Mouse (Mus musculus) testis, postnatal 14 days (tissue): ENCODE measurements around the gene Ndufb11.

Experiments
- DNase-seq: peaks from one replicate; pipeline ENCODE4 v3.0.0; 2021; ENCODE audit warnings: low spot score

Gene Ndufb11

GRCm38 (mm10) chrX:20617176-20617902 lies at the start of gene Ndufb11, which contains the start of gene Rbm10:
Gene Ndufb11, minus strand, starts transcription at chrX:20617619.
Gene Rbm10, plus strand, starts transcription at chrX:20617503.
- peak; percentile 76 for DNase-seq

- no peak for DNase-seq
Observed at GRCm38 (mm10) chrX:20663444-20663790, 46.0 kb upstream of the Ndufb11 start.

GRCm38 (mm10) chrX:20662716-20663443 lies 45.5 kb upstream of the Ndufb11 start:
- DNase-seq: peak; percentile 83

GRCm38 (mm10) chrX:20662317-20662715 lies 44.9 kb upstream of the Ndufb11 start:
- no peak for DNase-seq

- no peak for DNase-seq
Observed at GRCm38 (mm10) chrX:20658891-20659406, 41.5 kb upstream of the Ndufb11 start.

- peak; percentile 79 for DNase-seq
Observed at GRCm38 (mm10) chrX:20658026-20658652, 40.7 kb upstream of the Ndufb11 start, which contains the start of gene Uba1. Gene Uba1, plus strand, starts transcription at chrX:20658326.

GRCm38 (mm10) chrX:20657593-20657992 lies 40.2 kb upstream of the Ndufb11 start:
- no peak for DNase-seq

- peak; percentile 57 for DNase-seq
Observed at GRCm38 (mm10) chrX:20644780-20645179, 27.4 kb upstream of the Ndufb11 start.

GRCm38 (mm10) chrX:20638141-20638540 lies 20.7 kb upstream of the Ndufb11 start:
- DNase-seq: no peak

GRCm38 (mm10) chrX:20617903-20618399 lies 532 bp upstream of the Ndufb11 start:
- peak; percentile 23 for DNase-seq

GRCm38 (mm10) chrX:20616861-20617175 lies 601 bp downstream of the Ndufb11 start:
- DNase-seq: no peak

- DNase-seq: no peak
Observed at GRCm38 (mm10) chrX:20608500-20608899, 8.9 kb downstream of the Ndufb11 start.

- DNase-seq: no peak
Observed at GRCm38 (mm10) chrX:20587968-20588367, 29.5 kb downstream of the Ndufb11 start.

- no peak for DNase-seq
Observed at GRCm38 (mm10) chrX:20573927-20574326, 43.5 kb downstream of the Ndufb11 start.

GRCm38 (mm10) chrX:20572683-20573082 lies 44.7 kb downstream of the Ndufb11 start:
- DNase-seq: no peak

GRCm38 (mm10) chrX:20571024-20571423 lies 46.4 kb downstream of the Ndufb11 start:
- peak; percentile 5 for DNase-seq
